Mouse (Mus musculus): ENCODE measurements at regions not wholly inside any gene's neighbourhood (a gene's known extent, or its start where the extent isn't known, plus 50 kb on each side); places are given as distances from the start of the nearest gene placed in this dataset.

DNA sequence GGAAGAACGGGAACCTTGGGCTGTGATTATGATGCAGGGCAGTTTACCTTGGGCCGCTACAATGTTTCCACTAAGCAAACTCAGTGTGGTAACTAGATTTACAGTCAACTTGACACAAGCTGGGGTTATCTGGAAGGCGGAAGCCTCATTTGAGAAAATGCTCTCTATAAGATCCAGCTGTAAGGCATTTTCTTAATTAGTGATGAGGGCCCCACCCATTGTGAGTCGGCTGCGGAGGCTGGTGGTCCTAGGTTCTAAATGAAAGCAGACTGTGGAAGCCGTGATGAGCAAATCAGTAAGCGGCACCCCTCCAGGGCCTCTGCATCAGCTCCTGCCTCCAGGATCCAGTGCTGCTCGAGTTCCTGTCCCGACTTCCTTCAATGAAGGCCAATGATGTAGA is 183.4 kb downstream of the Ly86 start:
- CTCF ChIA-PET, result interaction anchor here (0.6 kb wide), 1 partner anchor 1411 kb away, joined by 11 read pairs; the partner anchor contains the start of genes Fars2 and Lyrm4

DNA sequence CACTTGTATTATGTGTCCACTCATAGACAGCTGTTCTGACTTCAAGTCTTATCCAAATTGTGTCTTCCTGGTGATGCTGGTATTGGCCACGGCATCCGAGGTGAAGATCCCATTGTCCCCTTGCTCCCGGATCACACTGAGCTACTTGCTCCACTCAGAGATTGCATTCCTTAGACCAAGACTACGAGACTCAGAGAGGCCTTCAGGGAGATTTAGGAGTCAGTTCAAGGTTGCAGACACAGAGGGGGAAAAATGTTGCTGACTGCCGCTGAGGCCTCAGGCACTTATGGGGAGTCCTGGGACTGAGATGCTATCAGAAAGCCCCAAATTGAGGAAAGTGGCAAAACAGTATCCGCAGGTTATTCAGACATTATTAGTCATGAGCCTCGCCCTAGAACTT is 183.9 kb downstream of the Ly86 start:
- CTCF ChIA-PET, result no interaction called here

DNA sequence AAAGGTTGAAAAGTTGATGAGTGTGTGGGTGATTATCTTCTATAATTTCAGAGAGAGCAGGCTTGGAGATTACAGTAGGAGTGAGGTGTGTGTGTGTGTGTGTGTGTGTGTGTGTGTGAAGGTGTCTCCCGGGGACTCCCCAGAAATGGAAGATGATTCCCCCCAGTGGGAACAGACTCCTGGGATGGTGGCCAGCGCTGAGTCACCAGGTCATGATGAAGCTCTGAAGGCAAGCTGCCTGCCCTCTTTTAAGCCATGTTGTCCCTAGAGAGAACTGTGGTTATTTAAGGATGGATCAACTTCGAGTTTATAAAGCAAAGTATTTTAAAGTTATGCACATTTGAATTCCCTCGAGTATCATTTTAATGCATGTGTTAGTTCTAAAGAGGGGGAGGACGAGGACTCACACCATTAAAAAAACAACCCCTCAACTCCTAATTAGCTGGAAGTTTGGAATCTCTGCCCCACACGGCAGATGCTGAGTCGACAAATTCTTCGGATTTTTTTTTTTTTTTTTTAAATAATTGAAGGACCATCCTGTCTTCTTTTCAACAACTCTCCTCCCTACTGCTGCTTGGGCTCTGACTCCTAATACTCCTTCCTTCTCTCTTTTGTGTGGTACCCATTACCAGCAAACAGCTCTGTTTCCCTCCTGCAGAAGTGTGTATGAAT is 186.6 kb downstream of the Ly86 start:
- CTCF ChIA-PET, result interaction anchor here (0.6 to 0.7 kb wide), 3 partner anchors 8 to 172 kb away, joined by 4 to 6 read pairs (median 5); no protein-coding TSS in a partner anchor

GRCm38 (mm10) chr13:37532596-37533170 is 187.7 kb downstream of the Ly86 start:
- CTCF ChIA-PET, result interaction anchor here (0.6 to 0.7 kb wide), 3 partner anchors 20 to 547 kb away, joined by 4 to 6 read pairs (median 5); no protein-coding TSS in a partner anchor

DNA sequence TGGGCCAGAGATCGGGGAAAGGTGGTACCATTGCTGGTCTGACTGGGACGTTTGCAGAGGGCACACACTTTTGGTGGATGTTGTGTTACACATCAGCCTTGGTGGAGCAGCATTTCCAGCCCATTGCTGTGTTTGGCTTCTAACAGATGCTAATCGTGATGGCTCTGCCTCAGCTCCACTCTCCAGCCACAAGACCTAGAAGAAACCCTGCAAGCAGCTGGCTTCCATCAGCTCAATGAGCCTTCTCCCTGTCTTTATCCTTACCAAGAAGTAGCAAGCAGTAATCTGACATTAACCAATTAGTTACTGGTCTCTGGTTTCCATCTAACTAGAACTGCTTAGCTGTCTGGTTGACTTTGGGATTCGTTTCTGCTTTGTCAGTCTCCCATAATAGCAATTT is 188.8 kb downstream of the Ly86 start:
- CTCF ChIA-PET, result interaction anchor here (0.5 kb wide), 1 partner anchor 55 kb away, joined by 17 read pairs; no protein-coding TSS in a partner anchor

DNA sequence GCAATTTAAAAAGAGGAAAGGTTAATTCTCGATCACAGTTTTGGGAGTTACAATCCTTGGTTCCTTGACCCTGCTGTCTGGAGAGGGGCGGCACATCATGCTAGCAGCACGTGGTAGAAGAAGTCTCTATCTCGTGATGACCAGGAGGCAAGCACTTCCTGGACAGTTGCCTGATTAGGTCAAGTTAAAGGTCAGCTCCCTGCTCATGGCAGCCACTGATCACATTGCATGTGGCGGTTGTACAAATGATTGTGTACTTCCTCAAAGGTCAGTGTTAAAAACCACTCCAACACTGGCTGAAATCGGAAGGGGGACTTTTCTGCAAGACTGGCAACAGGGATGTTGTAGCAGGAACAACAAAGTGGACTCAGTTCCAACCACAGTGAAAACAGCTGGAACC is 192.3 kb downstream of the Ly86 start:
- CTCF ChIA-PET, result no interaction called here

- CTCF ChIA-PET, result no interaction called here
Observed at GRCm38 (mm10) chr13:37537793-37538192, 192.8 kb downstream of the Ly86 start.

- CTCF ChIA-PET, result interaction anchor here (0.5 to 0.6 kb wide), 3 partner anchors 117 to 405 kb away, joined by 4 to 9 read pairs (median 6); no protein-coding TSS in a partner anchor
Observed at GRCm38 (mm10) chr13:37540980-37541531, 196.0 kb downstream of the Ly86 start.

- CTCF ChIA-PET, result interaction anchor here (0.5 to 0.9 kb wide), 4 partner anchors 17 to 332 kb away, joined by 3 to 6 read pairs (median 5); no protein-coding TSS in a partner anchor
Observed at GRCm38 (mm10) chr13:37541674-37542073, 196.7 kb downstream of the Ly86 start.

DNA sequence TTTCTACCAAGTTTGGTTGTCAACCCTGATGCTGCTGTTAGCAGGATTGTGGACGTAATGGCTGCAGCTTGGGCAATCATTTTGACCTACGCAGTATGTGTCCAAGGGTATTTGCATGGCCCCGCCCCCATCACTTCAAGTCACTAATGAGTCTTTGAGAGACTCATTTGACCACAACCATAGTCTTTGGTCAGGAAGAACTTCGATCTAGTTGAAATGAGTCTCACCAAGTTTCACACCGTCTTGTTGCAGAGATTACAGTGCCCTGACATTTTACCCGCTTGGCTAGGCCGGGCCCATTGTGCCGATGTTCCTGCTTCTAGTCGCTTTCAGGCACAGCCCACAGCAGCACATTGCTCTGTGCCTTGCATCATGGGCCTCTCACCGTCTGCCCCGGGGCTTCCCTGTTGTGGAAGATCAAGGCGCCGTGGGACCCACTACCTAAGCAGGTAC is 197.8 kb downstream of the Ly86 start:
- CTCF ChIA-PET, result no interaction called here

DNA sequence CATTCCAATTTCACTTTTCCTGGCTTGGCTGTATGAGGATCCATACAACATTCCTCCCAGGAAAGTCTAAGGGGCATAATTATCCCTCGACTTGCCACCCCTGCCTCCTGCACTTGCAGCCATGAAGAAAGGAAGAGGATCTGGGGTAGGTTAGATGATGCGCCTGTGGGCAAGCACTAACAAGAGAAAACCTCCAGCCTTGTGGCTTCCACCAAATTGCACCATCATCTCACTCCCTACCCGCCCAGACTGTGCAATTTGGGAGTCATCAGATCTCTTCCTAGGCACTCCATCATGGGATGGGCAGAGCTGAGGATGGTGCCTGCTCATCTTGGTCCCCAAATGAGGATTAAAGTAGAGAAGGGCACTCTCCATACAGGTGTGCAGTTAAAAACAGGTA is 198.8 kb downstream of the Ly86 start:
- CTCF ChIA-PET, result no interaction called here

DNA sequence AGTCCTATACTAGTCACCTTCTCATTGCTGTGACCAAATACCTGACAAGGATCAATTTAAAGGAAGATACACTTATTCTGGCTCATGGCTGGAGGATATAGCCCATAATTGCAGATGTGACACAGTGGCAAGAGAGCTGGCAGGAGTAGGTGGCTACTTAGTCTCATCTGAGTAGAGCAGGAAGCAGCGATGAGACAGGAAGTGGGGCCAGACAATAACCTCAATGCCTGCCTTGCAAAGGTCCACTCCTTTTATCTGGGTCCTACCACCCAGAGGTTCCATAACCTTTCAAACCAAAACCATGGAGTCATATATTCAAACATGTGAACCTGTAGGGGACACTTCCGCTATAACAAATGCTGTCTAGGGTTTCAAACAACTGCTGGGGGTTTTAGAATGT is 199.7 kb downstream of the Ly86 start:
- CTCF ChIA-PET, result no interaction called here

- CTCF ChIA-PET, result interaction anchor here (0.5 kb wide), 1 partner anchor 93 kb away, joined by 6 read pairs; no protein-coding TSS in a partner anchor
Observed at GRCm38 (mm10) chr13:37546556-37546955, 201.5 kb downstream of the Ly86 start.

DNA sequence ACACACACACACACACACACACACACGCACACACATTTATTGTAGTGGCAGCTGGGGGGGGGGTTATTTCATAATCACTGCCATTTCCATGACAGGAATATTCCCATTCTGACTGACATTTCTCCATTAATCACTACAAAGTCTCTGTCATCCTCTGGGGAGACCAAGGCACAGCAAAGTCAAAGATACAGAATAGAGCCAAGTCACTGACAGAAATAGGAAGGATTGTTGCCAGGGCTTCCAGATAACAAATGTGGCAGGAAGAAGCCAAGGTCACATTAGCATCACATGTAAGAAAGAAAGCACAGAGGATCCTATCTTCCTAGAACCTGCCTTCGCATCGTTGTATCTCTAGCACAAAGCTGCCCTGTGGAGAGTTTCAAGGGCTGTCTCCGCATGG is 205.6 kb downstream of the Ly86 start:
- CTCF ChIA-PET, result no interaction called here

- CTCF ChIA-PET, result no interaction called here
Observed at GRCm38 (mm10) chr13:37553392-37553791, 208.4 kb downstream of the Ly86 start.

- CTCF ChIA-PET, result no interaction called here
Observed at GRCm38 (mm10) chr13:37557183-37557582, 212.2 kb downstream of the Ly86 start.

- CTCF ChIA-PET, result interaction anchor here (0.6 kb wide), 1 partner anchor 16 kb away, joined by 3 read pairs; no protein-coding TSS in a partner anchor
Observed at GRCm38 (mm10) chr13:37557766-37558165, 212.8 kb downstream of the Ly86 start.

DNA sequence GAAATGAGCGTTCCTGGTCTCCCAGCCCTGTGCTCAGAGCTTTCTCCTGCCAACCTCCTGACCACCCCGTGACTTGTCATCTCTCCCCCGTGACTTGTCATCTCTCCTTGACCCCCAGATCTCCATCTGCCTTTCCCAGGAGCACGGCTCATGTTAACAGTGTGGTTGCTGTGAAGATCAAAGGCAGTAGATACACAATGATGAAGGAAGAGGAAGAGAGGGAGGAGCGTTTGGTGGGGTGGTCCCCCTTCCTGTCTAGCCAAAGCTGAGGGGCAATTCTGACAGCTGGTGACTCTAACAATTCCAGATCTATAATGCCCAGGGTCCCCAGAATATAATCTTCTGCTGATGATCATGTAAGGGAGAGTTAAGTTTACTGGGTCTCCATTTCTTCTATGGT is 214.0 kb downstream of the Ly86 start:
- CTCF ChIA-PET, result no interaction called here

DNA sequence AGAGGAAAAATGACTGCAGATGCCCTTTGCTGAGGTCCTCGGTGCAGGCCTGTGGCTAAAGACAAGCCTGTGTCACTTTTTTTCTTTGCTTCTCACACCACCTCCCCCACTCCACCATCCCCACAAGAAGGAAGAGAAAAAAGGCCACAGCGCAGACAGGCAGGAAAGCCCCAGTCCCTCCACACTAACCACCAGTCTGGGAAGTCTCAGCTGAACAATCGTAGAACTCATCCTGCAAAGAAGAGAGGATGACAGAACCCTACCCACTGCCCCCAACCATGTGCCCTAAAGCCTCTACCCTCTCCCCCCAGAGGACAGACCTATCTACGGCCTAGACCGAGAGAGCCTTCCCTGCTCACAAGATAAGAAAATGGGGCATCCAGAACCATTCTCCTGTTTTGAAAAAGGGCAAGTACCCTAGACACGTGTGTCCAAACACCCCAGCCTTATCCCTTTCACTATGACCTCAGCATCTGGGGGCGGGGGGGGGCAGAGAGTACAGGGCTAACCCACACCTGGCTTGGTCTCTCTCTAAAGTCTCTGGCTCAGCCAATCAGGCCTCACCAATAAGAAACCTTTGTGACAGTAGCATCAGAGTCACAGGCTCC is 214.8 kb downstream of the Ly86 start:
- CTCF ChIA-PET, result no interaction called here

DNA sequence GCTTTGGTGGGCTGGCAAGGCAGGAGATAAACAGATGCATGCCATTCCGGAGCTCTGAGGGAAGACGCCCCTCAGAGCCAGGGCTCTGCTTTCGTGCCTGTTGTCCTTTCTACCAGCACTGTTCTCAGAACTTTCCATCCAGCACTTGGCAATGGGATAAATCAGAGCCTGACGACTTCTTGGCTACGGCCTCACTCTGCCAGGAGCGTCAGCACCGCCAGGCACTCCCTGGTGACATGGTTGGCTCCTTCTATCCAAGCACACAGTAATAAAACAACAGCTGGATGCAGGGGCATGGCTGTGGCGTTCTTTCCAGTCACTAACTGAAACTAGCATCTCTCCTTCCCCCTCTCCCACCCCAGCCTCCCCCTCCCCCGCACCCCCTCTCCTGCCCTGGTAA is 215.4 kb downstream of the Ly86 start:
- CTCF ChIA-PET, result no interaction called here

- CTCF ChIA-PET, result no interaction called here
Observed at GRCm38 (mm10) chr13:37560800-37561199, 215.8 kb downstream of the Ly86 start.

DNA sequence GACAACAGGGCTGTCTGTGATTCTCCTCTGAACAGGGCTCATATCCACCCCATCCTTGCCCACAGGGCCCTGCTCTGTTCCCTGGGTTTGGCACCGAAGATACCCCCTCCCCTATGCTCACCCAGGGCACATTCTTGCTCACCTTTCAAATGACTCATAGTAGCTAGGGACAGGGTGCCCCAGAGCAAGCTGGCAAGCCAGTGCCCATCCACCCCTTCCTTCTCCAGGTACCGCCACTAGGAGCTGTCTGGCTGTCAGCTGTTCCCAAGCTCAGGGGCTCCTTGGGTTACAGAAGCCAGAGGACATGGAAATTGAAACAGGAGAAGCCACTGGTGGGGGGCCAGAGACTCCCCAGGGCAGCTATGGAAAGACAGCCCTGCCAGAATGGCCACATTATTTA is 216.4 kb downstream of the Ly86 start:
- CTCF ChIA-PET, result no interaction called here

GRCm38 (mm10) chr13:37562141-37562540 is 216.1 kb upstream of the Rreb1 start:
- CTCF ChIA-PET, result no interaction called here

Data from spleen, embryonic (tissue).